Mouse (Mus musculus) cerebellum, adult 2 months (tissue): ENCODE data around the gene Adgre5. TPM values are rescaled to one million over a fixed set of nuclear protein-coding genes. Genes with fewer than 3 reads are reported as not detected.

Source experiments
- DNase-seq, 2 experiments: peaks; one replicate each; pipeline ENCODE4 v3.0.0; 2021
- H3K27ac ChIP-seq: fragments of 200-500 bp; 2 replicates; pipeline ENCODE4 v1.5.1; 2012; ENCODE audit warnings: low read length, control low read depth, inconsistent platforms; ENCODE audit not compliant: insufficient read depth
- H3K27me3 ChIP-seq: fragments of 200-500 bp; 2 replicates; pipeline ENCODE4 v1.6.1; 2012; ENCODE audit warnings: inconsistent platforms, mild to moderate bottlenecking, low read length, moderate library complexity; ENCODE audit not compliant: control insufficient read depth, insufficient read depth
- H3K4me1 ChIP-seq: fragments of 200-500 bp; 2 replicates; pipeline ENCODE4 v1.6.1; 2011; ENCODE audit warnings: low read length; ENCODE audit not compliant: control insufficient read depth, insufficient read depth
- H3K4me3 ChIP-seq: fragments of 200-500 bp; replicated peaks from 2 replicates; pipeline ENCODE3; 2011; ENCODE audit warnings: mild to moderate bottlenecking, low read depth, low read length, control low read depth; ENCODE audit not compliant: insufficient read depth
- CTCF ChIP-seq: fragments of 200-500 bp; IDR thresholded peaks from 2 replicates; pipeline ENCODE4 v1.5.1; 2011; ENCODE audit warnings: low read depth, mild to moderate bottlenecking, control low read depth, low read length, moderate library complexity, borderline replicate concordance; ENCODE audit not compliant: insufficient read depth
- POLR2A ChIP-seq: fragments of 200-500 bp; IDR thresholded peaks from 2 replicates; pipeline ENCODE4 v1.6.1; 2011; ENCODE audit warnings: low read length, control low read depth, borderline replicate concordance; ENCODE audit not compliant: insufficient read depth
- WGBS: fragments of 180-500 bp; shearing (Covaris S2); methylation state at CpG from one replicate; pipeline ENCODE4 v1.1.7; 2018; 5-methylcytosine and 5-hydroxymethylcytosine counted together
- polyA plus RNA-seq: library from polyadenylated mRNA; depleted of rRNA; stranded (reverse); fragments of >200 nt; gene quantifications from 2 replicates; pipeline ENCODE4 v1.2.3, GENCODE M21; 2012

Adgre5 gene
- polyA plus RNA-seq, 1 experiment = 23.8 TPM

- DNase-seq = no peak
- no peak overlapping the region for H3K27ac ChIP-seq
- TF ChIP-seq CTCF = no peak
- 74% methylated on average over 10 of the region's 10 CpGs for WGBS
- no peak overlapping the region for H3K4me3 ChIP-seq
- H3K27me3 ChIP-seq = no peaks in the 10 kb centered on the region; the same call in 1 of the 2 replicates
- no peaks in the 10 kb centered on the region for H3K4me1 ChIP-seq
Measured at GRCm38 (mm10) chr8:83738949-83739710, 2.0 kb downstream of the Adgre5 start.

- Histone ChIP-seq H3K27me3 (no peaks in the 10 kb centered on the region; the same call in 1 of the 2 replicates), H3K4me3 (no peak overlapping the region), H3K4me1 (no peaks in the 10 kb centered on the region), H3K27ac (no peak overlapping the region)
- WGBS = 82% methylated on average over 4 of the region's 4 CpGs
- no peak for DNase-seq
- TF ChIP-seq CTCF (no peak), POLR2A (no peak)
Measured at GRCm38 (mm10) chr8:83737852-83738562, 3.1 kb downstream of the Adgre5 start.

- Histone ChIP-seq H3K27ac (no peak overlapping the region), H3K27me3 (no peaks in the 10 kb centered on the region; the same call in 1 of the 2 replicates), H3K4me1 (no peaks in the 10 kb centered on the region), H3K4me3 (no peak overlapping the region)
- WGBS = 85% methylated on average over 4 of the region's 4 CpGs
- DNase-seq = no peak
- TF ChIP-seq POLR2A (no peak), CTCF (no peak)
Measured at GRCm38 (mm10) chr8:83737346-83737745, 3.8 kb downstream of the Adgre5 start.

GRCm38 (mm10) chr8:83736681-83737080 is 4.4 kb downstream of the Adgre5 start:
- TF ChIP-seq CTCF (no peak), POLR2A (no peak)
- 80% methylated on average over 4 of the region's 4 CpGs for WGBS

GRCm38 (mm10) chr8:83732919-83733318 is 8.2 kb downstream of the Adgre5 start:
- no peak for DNase-seq
- 83% methylated on average over 6 of the region's 6 CpGs for WGBS
- Histone ChIP-seq H3K4me1 (no peaks in the 10 kb centered on the region), H3K27ac (no peak overlapping the region), H3K27me3 (no peaks in the 10 kb centered on the region), H3K4me3 (no peak overlapping the region)
- TF ChIP-seq POLR2A = no peak
- TF ChIP-seq CTCF = no peak

More at GRCm38 (mm10) chr8:83736681-83737080, 4.4 kb downstream of the Adgre5 start:
- no peak overlapping the region for H3K4me3 ChIP-seq
- H3K27me3 ChIP-seq = no peaks in the 10 kb centered on the region; the same call in 1 of the 2 replicates
- no peak overlapping the region for H3K27ac ChIP-seq
- DNase-seq = no peak
- no peaks in the 10 kb centered on the region for H3K4me1 ChIP-seq

- no peaks in the 10 kb centered on the region for H3K27me3 ChIP-seq
- no peak for DNase-seq
- no peaks in the 10 kb centered on the region for H3K4me1 ChIP-seq
- H3K27ac ChIP-seq = no peak overlapping the region
- TF ChIP-seq CTCF (no peak), POLR2A (no peak)
- 34% methylated on average over 5 of the region's 5 CpGs for WGBS
- H3K4me3 ChIP-seq = no peak overlapping the region
Measured at GRCm38 (mm10) chr8:83731906-83732305, 9.2 kb downstream of the Adgre5 start.

GRCm38 (mm10) chr8:83729009-83729807 is 11.9 kb downstream of the Adgre5 start:
- Histone ChIP-seq H3K27ac (no peak overlapping the region), H3K4me1 (no peaks in the 10 kb centered on the region), H3K27me3 (no peaks in the 10 kb centered on the region), H3K4me3 (no peak overlapping the region)
- TF ChIP-seq CTCF (peak; percentile 47; the same call in 1 of the 2 replicates), POLR2A (no peak)
- WGBS = 81% methylated on average over 11 of the region's 11 CpGs
- DNase-seq = no peak
